Mouse (Mus musculus) testis, postnatal 10 days (tissue): Measurements from ENCODE around the gene Cep78.

ENCODE experiments used
- DNase-seq: peaks from one replicate; pipeline ENCODE4 v3.0.0; 2021; ENCODE audit warnings: low spot score

Cep78 gene

DNA sequence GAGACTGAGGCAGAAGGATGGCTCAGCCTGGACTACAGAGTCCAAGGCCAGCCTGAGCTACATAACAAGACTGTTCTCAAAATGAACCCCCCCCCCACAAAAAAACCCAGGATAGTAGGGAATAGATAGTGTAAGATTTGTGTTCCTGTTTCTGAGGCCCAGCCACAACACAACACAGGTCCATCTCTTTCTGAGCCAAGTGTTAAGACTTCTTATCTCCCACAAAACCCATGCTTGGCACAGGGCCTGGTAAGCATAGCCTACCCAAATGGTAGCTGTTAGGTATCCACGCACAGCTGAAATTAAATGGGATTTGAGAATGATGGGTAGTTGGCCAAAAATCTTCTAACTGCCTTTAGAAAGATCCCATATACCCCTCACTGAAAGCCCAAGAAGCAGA, 74.3 kb downstream of the Cep78 start:
- no peak for DNase-seq

DNA sequence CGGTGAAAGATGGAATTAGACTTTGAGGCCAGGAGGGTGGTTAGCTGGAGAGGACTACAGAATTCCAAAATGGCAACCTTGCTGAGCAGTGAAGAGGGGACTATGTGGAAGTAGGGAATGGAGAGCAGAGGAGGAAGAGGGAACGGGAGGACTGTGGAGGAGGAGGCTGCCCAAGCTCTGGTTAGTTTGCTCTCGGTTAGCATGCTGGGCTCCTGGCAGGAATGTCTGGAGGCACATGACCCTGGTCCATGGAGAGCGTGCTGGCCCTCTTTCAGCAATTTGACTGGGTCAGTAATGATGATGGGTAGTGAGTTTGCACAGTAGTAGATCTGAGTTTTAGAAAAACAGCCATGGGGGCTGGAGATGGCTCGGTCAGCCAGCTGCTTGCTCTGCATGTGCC, 76.8 kb downstream of the Cep78 start:
- DNase-seq, result no peak
